Mouse (Mus musculus) C2C12 (cell line): ENCODE measurements around the gene Plpp7.

Source experiments
- CTCF ChIP-seq: IDR thresholded peaks from one replicate; pipeline ENCODE4 v1.5.1; 2011; ENCODE audit not compliant: control insufficient read depth, insufficient read depth, insufficient read length
- MAX ChIP-seq: IDR thresholded peaks from one replicate; pipeline ENCODE4 v1.6.1; 2011; ENCODE audit warnings: mild to moderate bottlenecking, control low read depth
- MYOD1 ChIP-seq: IDR thresholded peaks from one replicate; pipeline ENCODE4 v1.6.1; 2011; ENCODE audit warnings: low read depth; ENCODE audit not compliant: control insufficient read depth, insufficient read length
- MYOG ChIP-seq: IDR thresholded peaks from one replicate; pipeline ENCODE4 v1.6.1; 2011; ENCODE audit not compliant: control insufficient read depth, insufficient read length; ENCODE audit errors: extremely low read depth
- USF1 ChIP-seq: IDR thresholded peaks from one replicate; pipeline ENCODE4 v1.6.1; 2011; ENCODE audit warnings: low read depth, mild to moderate bottlenecking, control low read depth, moderate library complexity

DNA sequence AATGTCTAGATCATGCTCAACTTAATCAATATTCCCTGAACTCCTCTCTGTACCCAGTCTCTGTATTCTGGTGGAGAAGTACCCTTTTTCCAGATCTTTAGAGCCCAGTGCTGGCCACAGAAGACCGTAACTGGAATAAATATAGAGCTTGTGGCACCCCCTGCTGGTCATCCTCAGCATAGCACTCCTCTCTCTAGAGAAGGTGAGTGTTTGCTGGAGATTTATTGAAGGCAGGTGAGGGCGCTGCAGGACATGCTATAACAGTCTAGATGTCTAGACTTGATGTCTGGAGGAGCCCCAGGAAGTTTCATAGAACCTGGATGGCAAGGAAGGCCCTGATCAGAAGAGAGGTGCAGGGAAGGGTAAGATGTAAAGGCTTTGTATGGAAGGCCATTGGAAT, 38.7 kb downstream of the Plpp7 start:
- TF ChIP-seq CTCF (peak; percentile 65), USF1 (no peak), MAX (no peak), MYOG (no peak), MYOD1 (no peak)
